Mouse (Mus musculus) B cell, adult 2 months (primary cell): ENCODE measurements at regions not wholly inside any gene's neighbourhood (a gene's known extent, or its start where the extent isn't known, plus 50 kb on each side); places are given as distances from the start of the nearest gene placed in this dataset.

Experiments used
- DNase-seq, 2 experiments: peaks; one replicate each; pipeline ENCODE4 v3.0.0; 2022

GRCm38 (mm10) chr9:85450877-85451276 lies 123.7 kb upstream of the Tent5a start:
- DNase-seq: no peak

- no peak for DNase-seq
Measured at GRCm38 (mm10) chr9:85449493-85449892, 122.3 kb upstream of the Tent5a start.

- DNase-seq: no peak
Measured at GRCm38 (mm10) chr9:85442761-85443505, 115.8 kb upstream of the Tent5a start.

GRCm38 (mm10) chr9:85439664-85440063 lies 112.5 kb upstream of the Tent5a start:
- DNase-seq: no peak

- no peak for DNase-seq
Measured at GRCm38 (mm10) chr9:85432220-85432619, 105.1 kb upstream of the Tent5a start.

- no peak for DNase-seq
Measured at GRCm38 (mm10) chr9:85426809-85427208, 99.7 kb upstream of the Tent5a start.

- DNase-seq: no peak
Measured at GRCm38 (mm10) chr9:85423908-85424307, 96.8 kb upstream of the Tent5a start.

- DNase-seq: no peak
Measured at GRCm38 (mm10) chr9:85414391-85414790, 87.2 kb upstream of the Tent5a start.

GRCm38 (mm10) chr9:85413813-85414212 lies 86.7 kb upstream of the Tent5a start:
- no peak for DNase-seq

GRCm38 (mm10) chr9:85410643-85411296 lies 83.6 kb upstream of the Tent5a start:
- no peak for DNase-seq

- no peak for DNase-seq
Measured at GRCm38 (mm10) chr9:85409974-85410506, 82.9 kb upstream of the Tent5a start.

- no peak for DNase-seq
Measured at GRCm38 (mm10) chr9:85408461-85408860, 81.3 kb upstream of the Tent5a start.

- DNase-seq: no peak
Measured at GRCm38 (mm10) chr9:85407592-85407991, 80.4 kb upstream of the Tent5a start.

GRCm38 (mm10) chr9:85401736-85402135 lies 74.6 kb upstream of the Tent5a start:
- DNase-seq: no peak

GRCm38 (mm10) chr9:85400600-85401313 lies 73.6 kb upstream of the Tent5a start:
- DNase-seq: no peak

- no peak for DNase-seq
Measured at GRCm38 (mm10) chr9:85394975-85395374, 67.8 kb upstream of the Tent5a start.

- no peak for DNase-seq
Measured at GRCm38 (mm10) chr9:85391283-85391682, 64.1 kb upstream of the Tent5a start.

- DNase-seq: no peak
Measured at GRCm38 (mm10) chr9:85388775-85389393, 61.7 kb upstream of the Tent5a start.

GRCm38 (mm10) chr9:85382413-85382812 lies 55.3 kb upstream of the Tent5a start:
- no peak for DNase-seq

GRCm38 (mm10) chr9:85380756-85381155 lies 53.6 kb upstream of the Tent5a start:
- no peak for DNase-seq

- DNase-seq: no peak
Measured at GRCm38 (mm10) chr9:85379135-85379534, 52.0 kb upstream of the Tent5a start.
